Mouse (Mus musculus): ENCODE measurements around the gene Arl10.

- TF ChIP-seq POLR2A (IDR thresholded peaks at IDR 0.05; ENCODE audit: insufficient read depth, low read depth, low read length) = no peak
- no peak for TF ChIP-seq CTCF (IDR thresholded peaks at IDR 0.05; ENCODE audit: insufficient read depth, low read depth, low read length)
These were observed 17.1 kb downstream of the Arl10 start for GRCm38 (mm10) chr13:54591776-54592356.

Data from olfactory bulb, adult 2 months (tissue).